ENCODE assay signal across 8 mouse cellular contexts in the genomic region with DNA sequence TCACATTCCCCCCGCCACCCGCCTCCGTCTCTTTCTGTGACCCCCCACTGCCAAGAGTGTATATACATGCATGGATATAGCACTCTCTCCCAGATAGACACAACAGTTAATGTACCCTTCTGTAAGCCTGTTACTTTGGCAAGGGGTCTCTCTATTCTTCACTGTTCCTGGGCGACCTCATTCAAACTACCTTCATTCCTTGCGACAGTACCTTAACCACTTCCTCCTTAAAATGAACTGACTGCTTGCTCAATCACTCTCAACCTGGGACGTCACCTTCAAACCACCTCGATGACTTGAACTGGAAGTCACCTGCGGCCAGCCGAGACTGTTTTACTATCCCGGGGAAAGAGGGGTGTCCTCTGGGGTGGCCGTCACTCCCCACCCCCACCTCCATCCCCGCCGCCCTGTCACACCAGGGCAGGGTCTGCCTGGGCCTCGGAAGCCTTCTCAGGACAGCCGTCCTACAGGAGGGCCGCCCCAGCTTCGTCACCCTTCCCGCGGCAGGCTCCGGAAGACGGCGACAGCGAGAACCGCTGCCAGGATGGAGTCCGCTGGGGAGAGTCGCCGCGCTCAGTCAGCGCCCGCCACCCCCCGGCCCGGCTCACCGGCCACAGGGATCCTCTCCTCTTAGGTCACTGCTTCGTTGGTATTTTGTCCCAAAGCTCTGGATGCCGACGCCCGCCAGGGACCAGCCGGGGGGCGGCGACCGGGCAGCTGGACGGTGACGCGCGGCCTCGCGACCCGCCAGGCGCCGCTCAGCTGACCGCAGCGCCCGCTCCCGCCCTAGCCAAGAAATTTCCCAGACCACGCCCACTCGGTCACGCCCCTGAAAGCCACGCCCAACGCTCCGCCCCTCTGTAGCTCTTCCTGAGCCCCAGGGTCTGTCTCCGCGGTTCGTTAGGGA. TPM values are rescaled to one million over a fixed set of nuclear protein-coding genes. Genes with fewer than 3 reads are reported as not detected.
DNase-seq lines count a peak whose midpoint lies in the region; ATAC-seq lines count a peak whose summit lies in the region.

A gene (minus strand): TSS at position 753 of the 907 bp plus-strand sequence.

- no peaks in the 10 kb centered on the region for H3K36me3 ChIP-seq in embryonic facial prominence, embryonic 10.5 days (replicated peaks)
- no peaks in the 10 kb centered on the region for H3K36me3 ChIP-seq in midbrain, embryonic 11.5 days (ENCODE audit: control insufficient read depth, insufficient read depth, low read length)

- peak within 1 kb of the TSS; percentile 74 for H3K4me3 ChIP-seq in embryonic facial prominence, embryonic 10.5 days
- H3K4me3 ChIP-seq in midbrain, embryonic 11.5 days (ENCODE audit: low read depth, low read length): peak within 1 kb of the TSS; percentile 54

- H3K9me3 ChIP-seq in embryonic facial prominence, embryonic 10.5 days: no peaks in the 10 kb centered on the region
- no peaks in the 10 kb centered on the region for H3K9me3 ChIP-seq in midbrain, embryonic 11.5 days (ENCODE audit: control insufficient read depth, low read length)

- peak within 1 kb of the TSS; percentile 69 for H3K27ac ChIP-seq in embryonic facial prominence, embryonic 10.5 days (replicated peaks)
- no peak within 1 kb of the TSS for H3K27ac ChIP-seq in midbrain, embryonic 11.5 days (ENCODE audit: low read depth, low read length)

- H3K9ac ChIP-seq in midbrain, embryonic 11.5 days (ENCODE audit: low read length): peak within 1 kb of the TSS; percentile 56

- peak; percentile 95 for DNase-seq in adrenal gland, postnatal 10 days
- peak; percentile 90 for DNase-seq in embryonic facial prominence, embryonic 10.5 days (ENCODE audit: low spot score)
- peak; percentile 82 for DNase-seq in kidney, adult 11 months
- peak; percentile 90 for DNase-seq in left cerebral cortex, postnatal 4 days
- peak; percentile 100 for DNase-seq in midbrain, embryonic 11.5 days (ENCODE audit: low spot score, missing footprints)
- DNase-seq in right cerebral cortex, postnatal 4 days: peak; percentile 73
- DNase-seq in yolk sac, embryonic 10.5 days (ENCODE audit: low spot score): peak; percentile 89

- peak; percentile 93 for ATAC-seq in granulocyte monocyte progenitor cell, adult 5-6 weeks (replicated peaks; ENCODE audit: poor library complexity, severe bottlenecking)
- peak; percentile 96 for ATAC-seq in midbrain, embryonic 11.5 days (ENCODE audit: low FRiP score)

- WGBS in embryonic facial prominence, embryonic 10.5 days: 2% methylated on average over 63 of the region's 63 CpGs
- 2% methylated on average over 60 of the region's 63 CpGs for WGBS in midbrain, embryonic 11.5 days

- intact Hi-C loops in left cerebral cortex, postnatal 4 days (cut with DNase I): loop anchor here (10.0 kb wide), 1 partner anchor 149 kb away; a partner anchor contains a TSS

- H3K4me2 ChIP-seq in midbrain, embryonic 11.5 days: peak within 1 kb of the TSS; percentile 82

- peaks cover 37% of the 10 kb centered on the region for H3K27me3 ChIP-seq in embryonic facial prominence, embryonic 10.5 days (replicated peaks; ENCODE audit: low read depth, poor library complexity, severe bottlenecking)
- H3K27me3 ChIP-seq in midbrain, embryonic 11.5 days (ENCODE audit: control insufficient read depth, insufficient read depth, low read length): peaks cover 13% of the 10 kb centered on the region; the same call in 1 of the 2 replicates

- peaks cover 20% of the 10 kb centered on the region for H3K4me1 ChIP-seq in embryonic facial prominence, embryonic 10.5 days
- H3K4me1 ChIP-seq in midbrain, embryonic 11.5 days (ENCODE audit: control insufficient read depth, insufficient read depth, low read length): no peaks in the 10 kb centered on the region; the same call in 1 of the 2 replicates

RNA-seq across cellular contexts. Expression of the gene that starts here (rescaled TPM):
- 10 to 100 TPM; 62.8 to 75.2 TPM for total RNA-seq in adrenal gland, postnatal 10 days (2021)
- polyA plus RNA-seq in embryonic facial prominence, embryonic 10.5 days (2016; fragmentation: Nextera tagmentation; extraction: Ambion mirVana): 4.4 and 4.8 TPM in 2 replicates
- total RNA-seq in granulocyte monocyte progenitor cell, adult 5-6 weeks (2014; fragmentation: Nextera tagmentation): 0.68 and 4.2 TPM in 2 replicates
- 3.7 and 7.2 TPM in 2 replicates for total RNA-seq in granulocyte monocyte progenitor cell, adult 5-6 weeks (2017)
- 10 to 100 TPM; 20.8 to 24.9 TPM for total RNA-seq in left cerebral cortex, postnatal 4 days (2021)
- polyA plus RNA-seq in midbrain, embryonic 11.5 days (2014; fragmentation: Nextera tagmentation; extraction: Ambion mirVana): 4.3 and 5.2 TPM in 2 replicates
